8 mouse cellular contexts compared by ENCODE assay signal in genomic region chr14:31669161-31669611, GRCm38 (mm10). TPM values are rescaled to one million over a fixed set of nuclear protein-coding genes. Genes with fewer than 3 reads are reported as not detected.
DNase-seq lines count a peak whose midpoint lies in the region; ATAC-seq and TF ChIP-seq lines count a peak whose summit lies in the region.

No protein-coding gene starts in this region.

- H3K27me3 ChIP-seq in hindbrain, embryonic 12.5 days = no peaks in the 10 kb centered on the region
- H3K27me3 ChIP-seq in stomach, embryonic 15.5 days (replicated peaks) = no peaks in the 10 kb centered on the region

- ATAC-seq in hindbrain, embryonic 12.5 days (ENCODE audit: low FRiP score) = peak; percentile 11; the same call in 1 of the 2 replicates
- ATAC-seq in stomach, embryonic 15.5 days (ENCODE audit: insufficient read depth, low FRiP score, low read depth) = peak; percentile 29; the same call in 1 of the 2 replicates

- TF ChIP-seq POLR2A in bone marrow, adult 2 months (IDR thresholded peaks at IDR 0.05; ENCODE audit: borderline replicate concordance, control insufficient read depth, low read depth, low read length) = no peak

- H3K27ac ChIP-seq in bone marrow, adult 2 months (ENCODE audit: control insufficient read depth, insufficient read depth, low read depth, low read length, poor library complexity) = peak overlapping the region; percentile 83
- H3K27ac ChIP-seq in hindbrain, embryonic 12.5 days = peak overlapping the region; percentile 56
- H3K27ac ChIP-seq in left cerebral cortex, adult 2 months = peak overlapping the region; percentile 87
- peak overlapping the region; percentile 72 for H3K27ac ChIP-seq in stomach, embryonic 15.5 days

- H3K4me2 ChIP-seq in hindbrain, embryonic 12.5 days (replicated peaks) = no peak overlapping the region
- no peak overlapping the region; the same call in 1 of the 2 replicates for H3K4me2 ChIP-seq in stomach, embryonic 15.5 days

- no peak for TF ChIP-seq CTCF in bone marrow, adult 2 months (IDR thresholded peaks at IDR 0.05; ENCODE audit: control insufficient read depth, insufficient read depth, low read length)
- no peak; the same call in 1 of the 2 replicates for TF ChIP-seq CTCF in left cerebral cortex, adult 2 months (IDR thresholded peaks at IDR 0.05)

- DNase-seq in Muller cell, postnatal 12 days (ENCODE audit: inconsistent ontology term) = peak; percentile 96
- DNase-seq in frontal cortex, postnatal 36 days (ENCODE audit: low spot score in 2 of 2) = peak; percentile 75 to 84
- peak; percentile 65 to 80 for DNase-seq in left cerebral cortex, adult 2 months (ENCODE audit: extremely low spot score in 1 of 2, low spot score in 2 of 2)
- peak; percentile 81 to 87 for DNase-seq in lung, postnatal 4 days
- no peak for DNase-seq in T-cell, adult 2 months (ENCODE audit: low spot score)

- 8% methylated on average over 13 of the region's 13 CpGs for WGBS in bone marrow, adult 2 months
- WGBS in hindbrain, embryonic 12.5 days = 68% methylated on average over 13 of the region's 13 CpGs
- 54% methylated on average over 13 of the region's 13 CpGs for WGBS in stomach, embryonic 15.5 days

- peaks cover 16% of the 10 kb centered on the region for H3K4me1 ChIP-seq in bone marrow, adult 2 months (ENCODE audit: control insufficient read depth, insufficient read depth, low read length)
- H3K4me1 ChIP-seq in hindbrain, embryonic 12.5 days = peaks cover 24% of the 10 kb centered on the region
- H3K4me1 ChIP-seq in stomach, embryonic 15.5 days = 0 out of 2 replicates have a peak, but pooled peaks cover 8% of the 10 kb centered on the region

- no peaks in the 10 kb centered on the region for H3K9me3 ChIP-seq in hindbrain, embryonic 12.5 days (replicated peaks)
- H3K9me3 ChIP-seq in stomach, embryonic 15.5 days = no peaks in the 10 kb centered on the region

- H3K4me3 ChIP-seq in bone marrow, adult 2 months (replicated peaks; ENCODE audit: control insufficient read depth, low read depth, low read length) = no peak overlapping the region
- no peak overlapping the region for H3K4me3 ChIP-seq in hindbrain, embryonic 12.5 days
- H3K4me3 ChIP-seq in left cerebral cortex, adult 2 months = peak overlapping the region; percentile 27
- H3K4me3 ChIP-seq in stomach, embryonic 15.5 days (replicated peaks) = no peak overlapping the region

- H3K36me3 ChIP-seq in hindbrain, embryonic 12.5 days = 0 out of 2 replicates have a peak, but pooled peaks cover 9% of the 10 kb centered on the region
- H3K36me3 ChIP-seq in stomach, embryonic 15.5 days = peaks cover 13% of the 10 kb centered on the region

- no peak overlapping the region for H3K9ac ChIP-seq in hindbrain, embryonic 12.5 days
- H3K9ac ChIP-seq in stomach, embryonic 15.5 days = no peak overlapping the region

- intact Hi-C loops in left cerebral cortex, adult 2 months (cut with DNase I) = loop anchor here (2.0 kb wide), 1 partner anchor 60 kb away; no protein-coding TSS in a partner anchor

RNA-seq across cellular contexts. Expression of gene Hacl1, which starts 28.1 kb away (rescaled TPM):
- polyA plus RNA-seq in bone marrow, adult 2 months (2011; ENCODE audit: insufficient read depth, insufficient read length, low replicate concordance, missing spikeins) = 11.8 and 19.6 TPM in 2 replicates
- polyA plus RNA-seq in hindbrain, embryonic 12.5 days (2016; fragmentation: Nextera tagmentation; extraction: Ambion mirVana) = 6.9 and 11.5 TPM in 2 replicates
- 1 to 10 TPM; 4.4 to 6.7 TPM for total RNA-seq in left cerebral cortex, adult 2 months (2021)
- 13.0 and 13.8 TPM in 2 replicates for polyA plus RNA-seq in stomach, embryonic 15.5 days (2015; fragmentation: Nextera tagmentation; extraction: Ambion mirVana)

RNA-seq across cellular contexts. Expression of gene Btd, which starts 28.4 kb away (rescaled TPM):
- 2.1 and 2.5 TPM in 2 replicates for polyA plus RNA-seq in bone marrow, adult 2 months (2011; ENCODE audit: insufficient read depth, insufficient read length, low replicate concordance, missing spikeins)
- polyA plus RNA-seq in hindbrain, embryonic 12.5 days (2016; fragmentation: Nextera tagmentation; extraction: Ambion mirVana) = 20.2 and 20.8 TPM in 2 replicates
- total RNA-seq in left cerebral cortex, adult 2 months (2021) = 1 to 10 TPM; 8.4 to 8.8 TPM
- polyA plus RNA-seq in stomach, embryonic 15.5 days (2015; fragmentation: Nextera tagmentation; extraction: Ambion mirVana) = 27.5 and 27.6 TPM in 2 replicates

RNA-seq across cellular contexts. Expression of gene Gm49387, which starts 28.5 kb away (rescaled TPM):
- not detected in 2 replicates for polyA plus RNA-seq in bone marrow, adult 2 months (2011; ENCODE audit: insufficient read depth, insufficient read length, low replicate concordance, missing spikeins)
- 0.93 TPM in 1 of 2 replicates, not detected in the other for polyA plus RNA-seq in hindbrain, embryonic 12.5 days (2016; fragmentation: Nextera tagmentation; extraction: Ambion mirVana)
- total RNA-seq in left cerebral cortex, adult 2 months (2021) = not detected
- not detected in 2 replicates for polyA plus RNA-seq in stomach, embryonic 15.5 days (2015; fragmentation: Nextera tagmentation; extraction: Ambion mirVana)
